Mouse (Mus musculus): ENCODE measurements around the gene Evx2. TPM values are rescaled to one million over a fixed set of nuclear protein-coding genes. Genes with fewer than 3 reads are reported as not detected.

Gene Evx2
- polyA plus RNA-seq, 1 experiment from 2014 or later: not detected

DNA sequence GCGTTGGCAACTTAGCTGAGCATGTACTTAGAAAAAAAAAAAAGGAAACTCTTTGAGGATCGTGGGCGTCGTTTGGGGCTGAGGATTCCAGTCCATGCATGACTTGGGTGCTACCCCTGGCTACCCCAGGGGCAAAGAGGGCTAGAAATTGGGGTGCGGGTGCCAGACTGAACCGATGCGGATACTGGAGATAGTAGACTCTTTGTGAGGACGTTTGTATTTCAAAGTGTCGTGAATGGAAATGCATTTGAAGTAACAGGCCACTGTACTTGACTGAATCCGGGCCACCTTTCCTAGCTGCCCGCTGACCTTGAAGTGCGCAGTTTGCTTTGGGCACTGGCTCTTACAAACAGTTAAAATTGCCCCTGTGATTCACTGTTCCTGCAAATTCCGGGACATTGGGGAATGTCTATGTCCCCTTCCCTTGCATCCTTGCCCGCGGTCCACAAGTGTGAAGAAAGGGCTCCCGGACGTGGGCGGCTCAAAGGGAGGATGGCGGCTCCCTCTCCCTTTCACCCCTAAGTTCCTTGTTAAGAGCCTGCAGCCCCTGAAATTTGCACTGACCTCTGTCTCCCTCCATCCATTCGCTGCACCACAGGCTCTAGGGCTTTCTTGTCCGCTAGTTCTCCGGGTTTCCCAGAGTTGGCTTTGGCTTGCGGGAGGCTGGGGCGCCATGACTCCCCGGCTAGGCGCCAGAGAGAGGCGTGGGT is 27.8 kb upstream of the Evx2 start:
- peaks cover 25% of the 10 kb centered on the region for H3K27me3 ChIP-seq
- no peaks in the 10 kb centered on the region for H3K9me3 ChIP-seq (replicated peaks)
- peak overlapping the region; percentile 86 for H3K27ac ChIP-seq
- peak overlapping the region; percentile 55 for H3K4me3 ChIP-seq (replicated peaks)
- H3K36me3 ChIP-seq: no peaks in the 10 kb centered on the region
- ATAC-seq (replicated peaks; ENCODE audit: low FRiP score): no peak
- H3K4me2 ChIP-seq: peak overlapping the region; percentile 80
- H3K9ac ChIP-seq: peak overlapping the region; percentile 73
- peaks cover 31% of the 10 kb centered on the region for H3K4me1 ChIP-seq
- 1% methylated on average over 27 of the region's 27 CpGs for WGBS

DNA sequence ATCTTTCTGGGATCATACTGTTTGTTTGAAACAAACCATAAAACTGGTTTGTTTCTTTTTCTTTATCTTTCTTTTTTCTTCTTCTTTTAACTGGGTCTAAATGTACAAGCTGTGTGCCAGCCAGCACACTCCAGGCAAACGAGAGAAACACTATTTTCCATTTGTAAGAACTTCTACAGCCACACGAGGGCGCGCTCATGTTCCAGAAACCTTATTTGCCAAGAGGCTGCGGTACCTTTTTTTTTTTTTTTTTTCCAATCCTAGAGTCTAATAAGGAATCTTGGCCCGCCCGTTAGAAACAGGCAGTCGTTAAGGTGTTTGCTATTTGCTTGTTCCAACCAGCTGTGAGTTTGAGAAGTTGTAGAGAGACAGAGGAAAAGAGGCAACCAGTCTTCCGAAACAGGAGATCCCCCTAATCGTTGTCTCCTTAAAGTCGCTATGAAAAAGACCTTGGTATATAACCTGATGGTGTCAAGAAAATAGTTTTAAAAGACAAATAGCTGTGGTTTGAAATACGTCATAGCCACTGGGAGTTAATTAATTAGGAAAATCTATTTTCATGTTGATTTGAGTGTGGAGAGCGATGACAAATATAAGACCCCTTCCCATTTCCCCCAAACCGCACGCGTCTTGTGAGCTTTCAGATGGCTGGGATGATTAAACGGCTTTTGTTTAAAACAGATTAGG is 27.1 kb upstream of the Evx2 start:
- H3K27ac ChIP-seq: peak overlapping the region; percentile 86
- H3K4me2 ChIP-seq: peak overlapping the region; percentile 80
- ATAC-seq (replicated peaks; ENCODE audit: low FRiP score): no peak
- H3K27me3 ChIP-seq: peaks cover 32% of the 10 kb centered on the region
- H3K9ac ChIP-seq: peak overlapping the region; percentile 73
- no peaks in the 10 kb centered on the region for H3K9me3 ChIP-seq (replicated peaks)
- peaks cover 34% of the 10 kb centered on the region for H3K4me1 ChIP-seq
- peak overlapping the region; percentile 55 for H3K4me3 ChIP-seq (replicated peaks)
- no peaks in the 10 kb centered on the region for H3K36me3 ChIP-seq
- WGBS: 2% methylated on average over 17 of the region's 17 CpGs

DNA sequence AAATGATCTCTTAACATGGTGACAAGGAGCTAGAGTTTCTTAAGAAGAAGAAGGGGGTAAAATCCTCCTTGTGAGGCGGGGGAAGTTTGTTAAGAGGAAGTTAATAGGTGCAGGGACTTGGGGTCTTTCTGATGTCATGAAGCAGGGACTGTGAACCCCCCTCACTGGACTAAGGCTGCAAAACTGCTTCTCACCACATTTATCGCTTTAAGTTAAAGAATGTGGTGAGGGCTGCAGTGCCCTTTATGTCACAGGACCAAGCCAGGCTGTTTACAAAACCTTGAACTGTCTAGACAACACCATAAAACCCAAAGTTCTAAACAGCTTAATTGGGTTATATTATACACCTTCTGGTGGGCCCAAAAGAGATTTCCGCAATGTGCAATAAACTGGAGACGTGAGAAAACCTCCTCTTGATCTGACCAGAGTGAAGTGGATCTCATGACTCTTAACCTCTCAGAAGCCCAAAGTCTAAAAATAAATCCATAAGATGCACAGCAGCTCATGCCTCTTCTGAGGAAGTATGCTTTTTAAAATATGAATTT is 25.8 kb upstream of the Evx2 start:
- Histone ChIP-seq H3K9ac (peak overlapping the region; percentile 88), H3K4me2 (peak overlapping the region; percentile 68), H3K27ac (peak overlapping the region; percentile 96), H3K36me3 (no peaks in the 10 kb centered on the region), H3K4me3 (replicated peaks) (peak overlapping the region; percentile 66), H3K27me3 (peaks cover 45% of the 10 kb centered on the region), H3K4me1 (peaks cover 32% of the 10 kb centered on the region), H3K9me3 (replicated peaks) (no peaks in the 10 kb centered on the region)
- no peak for ATAC-seq (replicated peaks; ENCODE audit: low FRiP score)
- 15% methylated on average over 4 of the region's 4 CpGs for WGBS

DNA sequence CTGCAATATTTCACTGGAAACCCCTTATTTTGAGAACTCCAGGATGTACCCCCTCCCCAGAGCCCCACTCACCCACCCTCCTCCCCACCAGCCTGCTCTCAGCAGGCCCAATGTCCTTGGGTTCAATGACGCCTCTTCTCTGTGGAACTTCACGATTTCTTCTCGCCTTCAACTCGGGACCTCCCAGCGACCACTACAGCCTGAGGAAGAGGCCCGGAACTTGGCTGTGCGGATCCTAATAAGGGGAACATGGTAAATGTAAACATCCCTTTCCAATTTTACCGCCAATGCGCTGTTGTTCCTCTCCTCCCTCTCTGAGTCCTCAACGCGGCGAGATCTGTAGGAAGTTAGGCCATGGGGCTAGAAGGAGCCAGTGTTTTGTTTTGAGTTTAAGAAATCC is 24.7 kb upstream of the Evx2 start:
- Histone ChIP-seq H3K9me3 (replicated peaks) (no peaks in the 10 kb centered on the region), H3K4me2 (peak overlapping the region; percentile 68), H3K4me3 (replicated peaks) (peak overlapping the region; percentile 66), H3K9ac (peak overlapping the region; percentile 88), H3K36me3 (no peaks in the 10 kb centered on the region), H3K27ac (peak overlapping the region; percentile 96), H3K27me3 (peaks cover 53% of the 10 kb centered on the region), H3K4me1 (peaks cover 39% of the 10 kb centered on the region)
- WGBS: 5% methylated on average over 12 of the region's 12 CpGs
- ATAC-seq (replicated peaks; ENCODE audit: low FRiP score): no peak

DNA sequence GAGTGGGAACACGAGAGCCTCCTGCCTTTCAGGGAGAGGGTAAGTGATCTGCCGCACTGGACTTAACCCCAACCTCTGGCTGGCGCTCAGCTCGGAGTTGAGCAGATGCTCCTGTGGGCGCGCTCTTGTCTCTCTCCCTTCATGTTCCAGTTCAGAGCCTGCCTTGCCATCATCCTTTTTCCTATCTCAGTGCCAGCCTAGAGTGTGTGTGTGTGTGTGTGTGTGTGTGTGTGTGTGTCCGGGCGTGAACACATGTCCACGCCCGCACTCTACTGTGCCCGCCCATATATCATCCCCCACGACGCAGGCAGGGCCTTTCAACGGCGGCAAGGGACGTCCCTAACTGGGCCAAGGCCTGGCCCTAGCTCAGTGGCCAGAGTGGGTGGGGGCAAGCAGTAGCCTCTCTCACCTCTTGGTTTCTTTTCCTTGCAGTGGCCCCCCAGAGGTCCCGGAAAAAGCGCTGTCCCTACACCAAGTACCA is 24.2 kb upstream of the Evx2 start:
- peak; percentile 38 for ATAC-seq (replicated peaks; ENCODE audit: low FRiP score)
- Histone ChIP-seq H3K9ac (peak overlapping the region; percentile 88), H3K27ac (peak overlapping the region; percentile 96), H3K27me3 (peaks cover 56% of the 10 kb centered on the region), H3K4me2 (peak overlapping the region; percentile 68), H3K4me3 (replicated peaks) (peak overlapping the region; percentile 66), H3K4me1 (peaks cover 44% of the 10 kb centered on the region), H3K9me3 (replicated peaks) (no peaks in the 10 kb centered on the region), H3K36me3 (no peaks in the 10 kb centered on the region)
- WGBS: 1% methylated on average over 18 of the region's 18 CpGs

DNA sequence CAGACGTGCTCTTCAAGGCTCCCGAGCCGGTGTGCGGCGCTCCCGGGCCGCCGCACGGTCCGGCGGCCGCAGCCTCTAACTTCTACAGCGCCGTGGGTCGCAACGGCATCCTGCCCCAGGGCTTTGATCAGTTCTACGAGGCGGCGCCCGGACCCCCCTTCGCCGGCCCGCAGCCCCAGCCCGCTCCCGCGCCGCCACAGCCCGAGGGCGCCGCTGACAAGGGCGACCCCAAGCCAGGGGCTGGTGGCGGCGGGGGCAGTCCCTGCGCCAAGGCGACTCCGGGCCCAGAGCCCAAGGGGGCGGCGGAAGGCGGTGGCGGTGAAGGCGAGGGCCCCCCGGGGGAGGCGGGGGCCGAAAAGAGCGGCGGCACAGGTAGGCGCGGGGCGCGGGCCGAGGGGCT is 23.4 kb upstream of the Evx2 start:
- WGBS: under 1% methylated on average over 51 of the region's 51 CpGs
- H3K9ac ChIP-seq: peak overlapping the region; percentile 88
- no peak for ATAC-seq (replicated peaks; ENCODE audit: low FRiP score)
- H3K27ac ChIP-seq: peak overlapping the region; percentile 96
- H3K4me1 ChIP-seq: peaks cover 49% of the 10 kb centered on the region
- H3K9me3 ChIP-seq (replicated peaks): no peaks in the 10 kb centered on the region
- peak overlapping the region; percentile 66 for H3K4me3 ChIP-seq (replicated peaks)
- H3K36me3 ChIP-seq: no peaks in the 10 kb centered on the region
- H3K27me3 ChIP-seq: peaks cover 52% of the 10 kb centered on the region
- peak overlapping the region; percentile 68 for H3K4me2 ChIP-seq

DNA sequence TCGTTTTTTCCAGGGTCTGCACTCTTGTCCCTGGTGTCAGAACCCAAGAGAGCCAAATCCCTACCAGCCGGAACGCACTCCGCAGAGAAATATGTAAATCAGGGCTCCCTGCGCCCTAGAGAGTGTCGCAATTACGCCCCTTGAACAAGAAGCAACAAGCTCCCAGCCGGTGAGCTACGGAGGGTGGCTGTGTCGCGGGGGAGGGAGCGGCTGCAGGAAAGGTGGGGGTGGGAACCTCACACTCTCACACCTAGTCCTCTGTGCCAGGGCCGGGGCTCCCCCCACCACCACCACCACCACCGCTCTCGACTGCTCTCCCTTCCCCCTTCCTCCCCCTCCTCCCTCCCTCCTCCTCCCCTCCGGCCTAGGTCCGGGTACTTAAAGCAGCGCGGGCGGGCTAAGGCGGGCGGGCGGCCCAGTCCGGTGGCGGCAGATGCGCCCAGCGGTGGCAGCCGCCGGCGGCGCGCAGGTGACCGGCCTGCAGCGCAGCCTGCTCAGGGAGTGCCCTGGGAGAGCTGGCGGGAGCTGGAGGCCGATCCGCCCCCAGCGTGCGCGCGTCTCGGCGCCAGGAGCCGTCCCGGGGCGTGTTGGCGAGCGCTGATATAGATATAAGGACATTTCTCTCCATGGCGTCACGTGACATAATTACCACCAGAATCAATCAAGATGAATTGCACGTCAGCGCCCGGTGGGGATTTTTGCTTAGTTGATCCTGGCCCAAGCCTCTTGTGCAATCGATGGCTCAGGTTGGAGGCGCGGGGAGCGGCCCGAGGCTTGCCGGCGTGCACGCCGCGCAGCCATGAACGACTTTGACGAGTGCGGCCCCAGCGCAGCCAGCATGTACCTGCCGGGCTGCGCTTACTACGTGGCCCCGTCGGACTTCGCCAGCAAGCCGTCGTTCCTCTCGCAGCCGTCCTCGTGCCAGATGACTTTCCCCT is 22.5 kb upstream of the Evx2 start:
- H3K27me3 ChIP-seq: peaks cover 53% of the 10 kb centered on the region
- H3K36me3 ChIP-seq: no peaks in the 10 kb centered on the region
- peaks cover 56% of the 10 kb centered on the region for H3K4me1 ChIP-seq
- ATAC-seq (replicated peaks; ENCODE audit: low FRiP score): peak; percentile 57
- peak overlapping the region; percentile 66 for H3K4me3 ChIP-seq (replicated peaks)
- no peaks in the 10 kb centered on the region for H3K9me3 ChIP-seq (replicated peaks)
- H3K9ac ChIP-seq: peak overlapping the region; percentile 88
- WGBS: under 1% methylated on average over 78 of the region's 78 CpGs
- H3K4me2 ChIP-seq: peak overlapping the region; percentile 68
- H3K27ac ChIP-seq: peak overlapping the region; percentile 96

DNA sequence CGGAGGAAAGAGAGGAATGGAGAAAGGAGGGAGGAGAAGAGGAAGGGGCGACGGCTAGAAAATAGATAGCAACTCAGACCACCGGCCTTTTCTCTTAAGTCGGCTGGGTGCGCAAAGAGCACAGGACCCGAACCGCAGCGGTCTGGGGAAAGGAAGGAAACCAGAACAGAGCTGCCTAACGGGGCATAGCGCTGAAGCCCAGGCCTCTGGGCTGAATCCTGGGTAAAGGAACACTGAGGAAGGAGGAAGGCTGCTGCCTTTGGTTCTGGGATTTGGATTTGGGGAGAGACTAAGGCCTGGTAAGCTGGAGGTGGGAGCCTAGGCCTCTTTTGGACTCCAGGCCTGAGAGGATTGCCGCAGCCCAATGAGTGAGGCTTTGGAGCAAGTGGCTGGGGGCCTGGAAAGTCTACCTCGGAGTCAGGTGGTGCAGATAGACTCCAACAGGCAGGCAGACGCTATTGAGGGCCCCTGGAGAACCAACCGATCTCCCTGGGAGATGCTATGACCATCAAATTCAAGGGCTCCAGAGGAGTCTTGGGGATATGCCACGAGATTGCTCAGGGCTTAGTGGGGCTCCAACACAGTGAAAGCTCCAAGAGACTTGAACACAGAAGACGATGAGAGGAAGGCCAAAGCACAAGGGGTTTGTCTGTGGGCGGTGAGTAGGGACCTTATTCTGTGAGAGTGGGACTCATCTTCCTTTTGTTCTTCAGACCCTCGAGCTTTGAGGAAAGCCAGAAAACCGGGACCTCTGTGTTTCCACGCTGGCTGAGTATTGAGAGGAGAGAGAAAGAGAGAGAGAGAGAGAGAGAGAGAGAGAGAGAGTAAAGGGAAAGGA is 21.4 kb upstream of the Evx2 start:
- WGBS: 3% methylated on average over 21 of the region's 21 CpGs
- Histone ChIP-seq H3K9me3 (replicated peaks) (no peaks in the 10 kb centered on the region), H3K36me3 (no peaks in the 10 kb centered on the region), H3K4me3 (replicated peaks) (peak overlapping the region; percentile 66), H3K4me1 (peaks cover 66% of the 10 kb centered on the region), H3K4me2 (peak overlapping the region; percentile 68), H3K27ac (peak overlapping the region; percentile 96), H3K27me3 (peaks cover 63% of the 10 kb centered on the region), H3K9ac (peak overlapping the region; percentile 88)
- no peak for ATAC-seq (replicated peaks; ENCODE audit: low FRiP score)

DNA sequence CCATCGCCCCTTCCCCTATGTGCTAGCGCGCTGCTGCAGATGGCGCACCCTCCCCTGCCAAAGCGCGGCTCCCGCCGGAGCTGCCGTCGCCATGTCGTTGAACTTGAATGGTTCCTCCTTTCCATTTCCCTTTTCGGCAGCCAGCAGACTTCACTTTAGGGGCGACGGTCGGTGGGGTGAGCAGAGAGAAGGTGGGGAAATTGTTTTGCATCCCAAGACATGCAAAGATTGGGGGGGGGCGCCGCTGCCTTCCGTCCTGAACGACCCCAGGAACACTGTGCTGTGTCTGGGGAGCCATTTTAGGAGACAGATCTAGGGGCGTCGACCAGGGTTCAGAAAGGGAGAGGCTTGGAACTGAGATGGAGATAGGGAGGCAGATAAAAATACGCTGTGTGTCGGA is 20.6 kb upstream of the Evx2 start:
- H3K4me3 ChIP-seq (replicated peaks): peak overlapping the region; percentile 66

DNA sequence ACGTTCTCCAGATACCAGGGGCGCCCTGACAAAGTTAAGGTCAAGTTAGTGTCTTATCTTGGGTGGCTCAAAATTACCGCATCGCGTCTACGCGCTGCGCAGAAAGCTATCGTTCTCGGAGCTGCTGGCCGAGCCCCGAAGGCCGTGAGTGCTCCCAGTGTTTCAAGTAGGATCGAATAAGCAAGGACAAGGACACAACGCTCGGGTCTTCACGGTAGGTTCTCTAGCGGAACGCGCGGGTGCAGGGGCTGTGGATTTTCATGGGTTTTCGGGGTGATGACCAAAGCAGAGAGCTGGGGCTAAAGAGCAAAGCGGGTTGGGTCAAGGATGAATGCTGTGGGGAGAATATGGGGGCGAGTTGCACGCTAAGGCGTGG is 20.2 kb upstream of the Evx2 start:
- H3K4me2 ChIP-seq: peak overlapping the region; percentile 68
- H3K27me3 ChIP-seq: peaks cover 68% of the 10 kb centered on the region
- peak overlapping the region; percentile 96 for H3K27ac ChIP-seq
- peak overlapping the region; percentile 66 for H3K4me3 ChIP-seq (replicated peaks)
- no peak for ATAC-seq (replicated peaks; ENCODE audit: low FRiP score)
- H3K9me3 ChIP-seq (replicated peaks): no peaks in the 10 kb centered on the region
- under 1% methylated on average over 26 of the region's 26 CpGs for WGBS
- no peaks in the 10 kb centered on the region for H3K36me3 ChIP-seq
- peaks cover 78% of the 10 kb centered on the region for H3K4me1 ChIP-seq
- peak overlapping the region; percentile 65 for H3K9ac ChIP-seq

More for the DNA sequence above, 20.6 kb upstream of the Evx2 start:
- no peak for ATAC-seq (replicated peaks; ENCODE audit: low FRiP score)
- peak overlapping the region; percentile 68 for H3K4me2 ChIP-seq
- peak overlapping the region; percentile 65 for H3K9ac ChIP-seq
- H3K9me3 ChIP-seq (replicated peaks): no peaks in the 10 kb centered on the region
- no peaks in the 10 kb centered on the region for H3K36me3 ChIP-seq
- WGBS: under 1% methylated on average over 23 of the region's 23 CpGs
- H3K27me3 ChIP-seq: peaks cover 66% of the 10 kb centered on the region
- peaks cover 74% of the 10 kb centered on the region for H3K4me1 ChIP-seq
- peak overlapping the region; percentile 96 for H3K27ac ChIP-seq
